Mouse (Mus musculus) forebrain, embryonic 14.5 days (tissue): Measurements from ENCODE around the gene Tmem109. TPM values are rescaled to one million over a fixed set of nuclear protein-coding genes. Genes with fewer than 3 reads are reported as not detected.

Source experiments
- ATAC-seq: fragments of 200-750 bp; cut with Nextera tagmentation; 2 replicates; pipeline ENCODE4 v1.8.0; 2017; ENCODE audit warnings: mild to moderate bottlenecking, moderate library complexity
- DNase-seq: peaks from one replicate; pipeline ENCODE4 v3.0.0-alpha.2; 2015; ENCODE audit warnings: low spot score
- H3K27ac ChIP-seq: fragments of 300-500 bp; sonication (generic); 2 replicates; pipeline ENCODE4 v1.5.1; 2014; ENCODE audit warnings: low read depth, mild to moderate bottlenecking, control low read depth, low read length, moderate library complexity
- H3K27me3 ChIP-seq: fragments of 300-500 bp; sonication (generic); replicated peaks from 2 replicates; pipeline ENCODE4 v1.6.1; 2014; ENCODE audit warnings: low read length, control low read depth, mixed read lengths; ENCODE audit not compliant: control insufficient read depth, insufficient read depth
- H3K36me3 ChIP-seq: fragments of 300-500 bp; sonication (generic); 2 replicates; pipeline ENCODE4 v1.6.1; 2014; ENCODE audit warnings: low read length, control low read depth; ENCODE audit not compliant: control insufficient read depth, insufficient read depth
- H3K4me1 ChIP-seq: fragments of 300-500 bp; sonication (generic); 2 replicates; pipeline ENCODE4 v1.6.1; 2014; ENCODE audit warnings: antibody characterized with exemption, low read length, control low read depth; ENCODE audit not compliant: control insufficient read depth, insufficient read depth
- H3K4me2 ChIP-seq: fragments of 300-500 bp; sonication (generic); 2 replicates; pipeline ENCODE4 v1.6.1; 2014; ENCODE audit warnings: mild to moderate bottlenecking, control low read depth, low read length
- H3K4me3 ChIP-seq: fragments of 300-500 bp; sonication (generic); 2 replicates; pipeline ENCODE4 v1.5.1; 2014; ENCODE audit warnings: low read depth, low read length, control low read depth
- H3K9ac ChIP-seq: fragments of 300-500 bp; sonication (generic); 2 replicates; pipeline ENCODE4 v1.6.1; 2014; ENCODE audit warnings: mild to moderate bottlenecking, low read length, control low read depth, moderate library complexity
- H3K9me3 ChIP-seq: fragments of 300-500 bp; sonication (generic); replicated peaks from 2 replicates; pipeline ENCODE4 v1.6.1; 2016; ENCODE audit warnings: low read length, control low read depth, mixed read lengths; ENCODE audit not compliant: control insufficient read depth
- WGBS: fragments of 180-500 bp; shearing (Covaris S2); extraction: QIAGEN DNeasy Blood & Tissue Kit; methylation state at CpG from one replicate; pipeline ENCODE4 v1.1.7; 2014; 5-methylcytosine and 5-hydroxymethylcytosine counted together
- polyA plus RNA-seq: library from polyadenylated mRNA; unstranded; fragments of >200 nt; fragmentation: Nextera tagmentation; extraction: Ambion mirVana; gene quantifications from 2 replicates; pipeline ENCODE4 v1.2.1, GENCODE M21; 2014

Tmem109 gene
- polyA plus RNA-seq, 1 experiment from 2014 or later: 42.7 TPM

GRCm38 (mm10) chr19:10871328-10871961 lies 10.4 kb downstream of the Tmem109 start:
- Histone ChIP-seq H3K4me2 (no peak overlapping the region), H3K27ac (no peak overlapping the region), H3K36me3 (peaks cover 44% of the 10 kb centered on the region), H3K27me3 (no peaks in the 10 kb centered on the region), H3K4me3 (no peak overlapping the region), H3K4me1 (peaks cover 19% of the 10 kb centered on the region), H3K9me3 (no peaks in the 10 kb centered on the region), H3K9ac (no peak overlapping the region)
- WGBS: 83% methylated on average over 14 of the region's 14 CpGs
- ATAC-seq (no peak), DNase-seq (no peak)

- Histone ChIP-seq H3K9me3 (no peaks in the 10 kb centered on the region), H3K27ac (no peak overlapping the region), H3K4me3 (no peak overlapping the region), H3K4me1 (peaks cover 19% of the 10 kb centered on the region), H3K27me3 (no peaks in the 10 kb centered on the region), H3K4me2 (no peak overlapping the region), H3K36me3 (peaks cover 50% of the 10 kb centered on the region), H3K9ac (peak overlapping the region; percentile 98)
- DNase-seq: no peak
- WGBS: 89% methylated on average over 3 of the region's 3 CpGs
- no peak for ATAC-seq
These were observed 11.1 kb downstream of the Tmem109 start for GRCm38 (mm10) chr19:10870676-10871075.

GRCm38 (mm10) chr19:10869886-10870527 lies 11.8 kb downstream of the Tmem109 start, which contains the start of gene Tmem132a:
Gene Tmem132a (minus strand): TSS chr19:10869940.
- peak within 1 kb of the TSS; percentile 91 for H3K4me2 ChIP-seq
- peak within 1 kb of the TSS; percentile 92 for H3K27ac ChIP-seq
- no peaks in the 10 kb centered on the region for H3K27me3 ChIP-seq
- peaks cover 19% of the 10 kb centered on the region for H3K4me1 ChIP-seq
- peak within 1 kb of the TSS; percentile 98 for H3K9ac ChIP-seq
- DNase-seq: peak; percentile 35
- peak within 1 kb of the TSS; percentile 95 for H3K4me3 ChIP-seq
- H3K9me3 ChIP-seq: no peaks in the 10 kb centered on the region
- peak; percentile 33 for ATAC-seq
- WGBS: 2% methylated on average over 8 of the region's 8 CpGs
- H3K36me3 ChIP-seq: peaks cover 57% of the 10 kb centered on the region

- Histone ChIP-seq H3K9me3 (no peaks in the 10 kb centered on the region), H3K27me3 (no peaks in the 10 kb centered on the region), H3K4me1 (peaks cover 19% of the 10 kb centered on the region), H3K27ac (peak overlapping the region; percentile 92), H3K36me3 (peaks cover 63% of the 10 kb centered on the region), H3K4me2 (peak overlapping the region; percentile 91), H3K9ac (peak overlapping the region; percentile 98), H3K4me3 (peak overlapping the region; percentile 95)
- under 1% methylated on average over 42 of the region's 43 CpGs for WGBS
- ATAC-seq: peak; percentile 96
- DNase-seq: peak; percentile 93
These were observed 12.4 kb downstream of the Tmem109 start for GRCm38 (mm10) chr19:10869241-10869885.

GRCm38 (mm10) chr19:10868623-10869141 lies 13.1 kb downstream of the Tmem109 start:
- peak overlapping the region; percentile 91 for H3K4me2 ChIP-seq
- no peaks in the 10 kb centered on the region for H3K9me3 ChIP-seq
- peak; percentile 40 for DNase-seq
- H3K27ac ChIP-seq: peak overlapping the region; percentile 92
- peak overlapping the region; percentile 98 for H3K9ac ChIP-seq
- WGBS: 0% methylated on average over 17 of the region's 17 CpGs
- no peaks in the 10 kb centered on the region for H3K27me3 ChIP-seq
- peaks cover 19% of the 10 kb centered on the region for H3K4me1 ChIP-seq
- peak; percentile 38 for ATAC-seq
- H3K36me3 ChIP-seq: peaks cover 63% of the 10 kb centered on the region
- peak overlapping the region; percentile 95 for H3K4me3 ChIP-seq

GRCm38 (mm10) chr19:10867946-10868622 lies 13.7 kb downstream of the Tmem109 start:
- H3K27ac ChIP-seq: peak overlapping the region; percentile 46; the same call in 1 of the 2 replicates
- H3K9ac ChIP-seq: peak overlapping the region; percentile 98
- ATAC-seq: no peak
- no peak for DNase-seq
- peak overlapping the region; percentile 95 for H3K4me3 ChIP-seq
- H3K27me3 ChIP-seq: no peaks in the 10 kb centered on the region
- peaks cover 63% of the 10 kb centered on the region for H3K36me3 ChIP-seq
- WGBS: 27% methylated on average over 5 of the region's 5 CpGs
- H3K4me1 ChIP-seq: peaks cover 19% of the 10 kb centered on the region
- H3K9me3 ChIP-seq: no peaks in the 10 kb centered on the region
- peak overlapping the region; percentile 91 for H3K4me2 ChIP-seq

- Histone ChIP-seq H3K27ac (no peak overlapping the region), H3K9me3 (no peaks in the 10 kb centered on the region), H3K9ac (no peak overlapping the region), H3K4me2 (no peak overlapping the region), H3K36me3 (peaks cover 63% of the 10 kb centered on the region), H3K27me3 (no peaks in the 10 kb centered on the region), H3K4me1 (peaks cover 19% of the 10 kb centered on the region), H3K4me3 (no peak overlapping the region)
- no peak for ATAC-seq
- no peak for DNase-seq
- 89% methylated on average over 13 of the region's 13 CpGs for WGBS
These were observed 15.4 kb downstream of the Tmem109 start for GRCm38 (mm10) chr19:10866351-10866750.

- DNase-seq (peak; percentile 21), ATAC-seq (peak; percentile 12; the same call in 1 of the 2 replicates)
- Histone ChIP-seq H3K9ac (no peak overlapping the region), H3K36me3 (peaks cover 94% of the 10 kb centered on the region), H3K4me3 (no peak overlapping the region), H3K9me3 (no peaks in the 10 kb centered on the region), H3K4me1 (no peaks in the 10 kb centered on the region), H3K27ac (no peak overlapping the region), H3K4me2 (no peak overlapping the region), H3K27me3 (no peaks in the 10 kb centered on the region)
- 48% methylated on average over 22 of the region's 22 CpGs for WGBS
These were observed 21.7 kb downstream of the Tmem109 start for GRCm38 (mm10) chr19:10860072-10860497.
